Mouse (Mus musculus): ENCODE measurements around the gene Adamts16.

The Adamts16 gene

GRCm38 (mm10) chr13:70762586-70762985, 79.0 kb downstream of the Adamts16 start:
- DNase-seq (ENCODE audit: low spot score), result no peak

- no peak for DNase-seq (ENCODE audit: low spot score)
Measured at GRCm38 (mm10) chr13:70761312-70761711, 80.3 kb downstream of the Adamts16 start.

- no peak for DNase-seq (ENCODE audit: low spot score)
Measured at GRCm38 (mm10) chr13:70760186-70760585, 81.4 kb downstream of the Adamts16 start.

GRCm38 (mm10) chr13:70746294-70747008, 95.2 kb downstream of the Adamts16 start:
- no peak for DNase-seq (ENCODE audit: low spot score)

GRCm38 (mm10) chr13:70744416-70745038, 97.1 kb downstream of the Adamts16 start:
- DNase-seq (ENCODE audit: low spot score), result no peak

- no peak for DNase-seq (ENCODE audit: low spot score)
Measured at GRCm38 (mm10) chr13:70742693-70743092, 98.9 kb downstream of the Adamts16 start.

- no peak for DNase-seq (ENCODE audit: low spot score)
Measured at GRCm38 (mm10) chr13:70740281-70741240, 101.0 kb downstream of the Adamts16 start.

GRCm38 (mm10) chr13:70738781-70739180, 102.8 kb downstream of the Adamts16 start:
- no peak for DNase-seq (ENCODE audit: low spot score)

GRCm38 (mm10) chr13:70736409-70736808, 105.2 kb downstream of the Adamts16 start:
- DNase-seq (ENCODE audit: low spot score), result no peak

- DNase-seq (ENCODE audit: low spot score), result no peak
Measured at GRCm38 (mm10) chr13:70734640-70735039, 107.0 kb downstream of the Adamts16 start.

- no peak for DNase-seq (ENCODE audit: low spot score)
Measured at GRCm38 (mm10) chr13:70733911-70734310, 107.7 kb downstream of the Adamts16 start.

- DNase-seq (ENCODE audit: low spot score), result no peak
Measured at GRCm38 (mm10) chr13:70733206-70733605, 108.4 kb downstream of the Adamts16 start.

GRCm38 (mm10) chr13:70732781-70733180, 108.8 kb downstream of the Adamts16 start:
- no peak for DNase-seq (ENCODE audit: low spot score)

- no peak for DNase-seq (ENCODE audit: low spot score)
Measured at GRCm38 (mm10) chr13:70731349-70731748, 110.3 kb downstream of the Adamts16 start.

GRCm38 (mm10) chr13:70729996-70730395, 111.6 kb downstream of the Adamts16 start:
- no peak for DNase-seq (ENCODE audit: low spot score)

GRCm38 (mm10) chr13:70726249-70726648, 115.4 kb downstream of the Adamts16 start:
- no peak for DNase-seq (ENCODE audit: low spot score)

GRCm38 (mm10) chr13:70724635-70725034, 117.0 kb downstream of the Adamts16 start:
- DNase-seq (ENCODE audit: low spot score), result no peak

GRCm38 (mm10) chr13:70724108-70724622, 117.4 kb downstream of the Adamts16 start:
- DNase-seq (ENCODE audit: low spot score), result no peak

- DNase-seq (ENCODE audit: low spot score), result no peak
Measured at GRCm38 (mm10) chr13:70719994-70720393, 121.6 kb downstream of the Adamts16 start.

GRCm38 (mm10) chr13:70718814-70719213, 122.8 kb downstream of the Adamts16 start:
- no peak for DNase-seq (ENCODE audit: low spot score)

- DNase-seq (ENCODE audit: low spot score), result no peak
Measured at GRCm38 (mm10) chr13:70716022-70716421, 125.6 kb downstream of the Adamts16 start.

- no peak for DNase-seq (ENCODE audit: low spot score)
Measured at GRCm38 (mm10) chr13:70714081-70714775, 127.4 kb downstream of the Adamts16 start.

Measured in ovary, postnatal 10 days (tissue).